Mouse (Mus musculus): ENCODE results near the gene Tmem201. TPM values are rescaled to one million over a fixed set of nuclear protein-coding genes. Genes with fewer than 3 reads are reported as not detected.
"Not testable (repeated sequence)": the region's sequence is repeated elsewhere in the genome, so short reads cannot be mapped to it uniquely, and the experiment has no call there.

The Tmem201 gene
- polyA plus RNA-seq, 1 experiment from 2014 or later = 31.0 TPM

GRCm38 (mm10) chr4:149772394-149772793 is 34.5 kb upstream of the Tmem201 start:
- no peak for ATAC-seq
- no peak overlapping the region for H3K9ac ChIP-seq
- H3K36me3 ChIP-seq (ENCODE audit: poor library complexity, severe bottlenecking) = no peaks in the 10 kb centered on the region
- peaks cover 16% of the 10 kb centered on the region for H3K4me1 ChIP-seq
- WGBS = 0% methylated on average over 2 of the region's 2 CpGs
- peaks cover 60% of the 10 kb centered on the region for H3K27me3 ChIP-seq
- H3K27ac ChIP-seq = no peak overlapping the region
- peak overlapping the region; percentile 97; the same call in 1 of the 2 replicates for H3K4me2 ChIP-seq
- no peaks in the 10 kb centered on the region for H3K9me3 ChIP-seq (replicated peaks)
- H3K4me3 ChIP-seq = no peak overlapping the region

- Histone ChIP-seq H3K4me3 (no peak overlapping the region), H3K4me2 (no peak overlapping the region), H3K9ac (no peak overlapping the region), H3K9me3 (replicated peaks) (no peaks in the 10 kb centered on the region), H3K4me1 (no peaks in the 10 kb centered on the region), H3K36me3 (ENCODE audit: poor library complexity, severe bottlenecking) (0 out of 2 replicates have a peak, but pooled peaks cover 8% of the 10 kb centered on the region), H3K27ac (no peak overlapping the region), H3K27me3 (peaks cover 44% of the 10 kb centered on the region)
- 94% methylated on average over 5 of the region's 5 CpGs for WGBS
- no peak for ATAC-seq
Measured at GRCm38 (mm10) chr4:149765201-149765600, 27.4 kb upstream of the Tmem201 start.

- Histone ChIP-seq H3K9me3 (replicated peaks) (no peaks in the 10 kb centered on the region), H3K4me1 (no peaks in the 10 kb centered on the region), H3K9ac (no peak overlapping the region), H3K27me3 (peaks cover 28% of the 10 kb centered on the region), H3K27ac (no peak overlapping the region), H3K4me2 (no peak overlapping the region), H3K36me3 (ENCODE audit: poor library complexity, severe bottlenecking) (0 out of 2 replicates have a peak, but pooled peaks cover 8% of the 10 kb centered on the region), H3K4me3 (no peak overlapping the region)
- WGBS = 91% methylated on average over 2 of the region's 2 CpGs
- no peak for ATAC-seq
Measured at GRCm38 (mm10) chr4:149763335-149763734, 25.5 kb upstream of the Tmem201 start.

- no peaks in the 10 kb centered on the region for H3K9me3 ChIP-seq (replicated peaks)
- no peak overlapping the region for H3K4me2 ChIP-seq
- no peak overlapping the region for H3K4me3 ChIP-seq
- H3K4me1 ChIP-seq = no peaks in the 10 kb centered on the region
- peaks cover 10% of the 10 kb centered on the region; the same call in 1 of the 2 replicates for H3K27me3 ChIP-seq
- WGBS = 59% methylated on average over 5 of the region's 5 CpGs
- H3K9ac ChIP-seq = no peak overlapping the region
- ATAC-seq = no peak
- no peak overlapping the region for H3K27ac ChIP-seq
- H3K36me3 ChIP-seq (ENCODE audit: poor library complexity, severe bottlenecking) = peaks cover 11% of the 10 kb centered on the region; the same call in 1 of the 2 replicates
Measured at GRCm38 (mm10) chr4:149759517-149759916, 21.7 kb upstream of the Tmem201 start.

- H3K27me3 ChIP-seq = peaks cover 10% of the 10 kb centered on the region; the same call in 1 of the 2 replicates
- H3K36me3 ChIP-seq (ENCODE audit: poor library complexity, severe bottlenecking) = peaks cover 11% of the 10 kb centered on the region; the same call in 1 of the 2 replicates
- no peak overlapping the region for H3K9ac ChIP-seq
- 92% methylated on average over 6 of the region's 6 CpGs for WGBS
- ATAC-seq = no peak
- no peak overlapping the region for H3K4me2 ChIP-seq
- no peak overlapping the region for H3K4me3 ChIP-seq
- no peaks in the 10 kb centered on the region for H3K4me1 ChIP-seq
- no peak overlapping the region for H3K27ac ChIP-seq
- no peaks in the 10 kb centered on the region for H3K9me3 ChIP-seq (replicated peaks)
Measured at GRCm38 (mm10) chr4:149758423-149758822, 20.6 kb upstream of the Tmem201 start.

GRCm38 (mm10) chr4:149756546-149756945 is 18.7 kb upstream of the Tmem201 start:
- whole genome bisulfite sequencing = 92% methylated on average over 7 of the region's 7 CpGs
- not testable (repeated sequence) for ATAC-seq; H3K4me1 ChIP-seq; H3K9ac ChIP-seq; H3K27me3 ChIP-seq; H3K4me2 ChIP-seq; H3K27ac ChIP-seq; H3K9me3 ChIP-seq (replicated peaks); H3K36me3 ChIP-seq (ENCODE audit: poor library complexity, severe bottlenecking); H3K4me3 ChIP-seq

- 72% methylated on average over 3 of the region's 3 CpGs for WGBS
- Histone ChIP-seq H3K27me3 (peaks cover 9% of the 10 kb centered on the region; the same call in 1 of the 2 replicates), H3K4me3 (no peak overlapping the region), H3K36me3 (ENCODE audit: poor library complexity, severe bottlenecking) (peaks cover 11% of the 10 kb centered on the region; the same call in 1 of the 2 replicates), H3K4me2 (no peak overlapping the region), H3K27ac (no peak overlapping the region), H3K9ac (no peak overlapping the region), H3K4me1 (peaks cover 20% of the 10 kb centered on the region), H3K9me3 (replicated peaks) (no peaks in the 10 kb centered on the region)
- no peak for ATAC-seq
Measured at GRCm38 (mm10) chr4:149752836-149753235, 15.0 kb upstream of the Tmem201 start.

GRCm38 (mm10) chr4:149752124-149752799 is 14.4 kb upstream of the Tmem201 start:
- Histone ChIP-seq H3K36me3 (ENCODE audit: poor library complexity, severe bottlenecking) (peaks cover 11% of the 10 kb centered on the region; the same call in 1 of the 2 replicates), H3K27me3 (peaks cover 9% of the 10 kb centered on the region; the same call in 1 of the 2 replicates), H3K27ac (peak overlapping the region; percentile 40; the same call in 1 of the 2 replicates), H3K9me3 (replicated peaks) (no peaks in the 10 kb centered on the region), H3K4me2 (no peak overlapping the region), H3K4me3 (no peak overlapping the region), H3K9ac (no peak overlapping the region), H3K4me1 (peaks cover 20% of the 10 kb centered on the region)
- ATAC-seq = peak; percentile 48; the same call in 1 of the 2 replicates
- WGBS = 24% methylated on average over 17 of the region's 17 CpGs

GRCm38 (mm10) chr4:149750671-149751070 is 12.8 kb upstream of the Tmem201 start:
- Histone ChIP-seq H3K27me3 (peaks cover 9% of the 10 kb centered on the region; the same call in 1 of the 2 replicates), H3K4me1 (peaks cover 20% of the 10 kb centered on the region), H3K4me2 (no peak overlapping the region), H3K4me3 (no peak overlapping the region), H3K9me3 (replicated peaks) (no peaks in the 10 kb centered on the region), H3K36me3 (ENCODE audit: poor library complexity, severe bottlenecking) (peaks cover 11% of the 10 kb centered on the region; the same call in 1 of the 2 replicates), H3K27ac (no peak overlapping the region), H3K9ac (no peak overlapping the region)
- 18% methylated on average over 5 of the region's 5 CpGs for WGBS
- ATAC-seq = no peak

- not testable (repeated sequence) for H3K4me3 ChIP-seq; H3K9me3 ChIP-seq (replicated peaks); ATAC-seq; H3K4me2 ChIP-seq; H3K27me3 ChIP-seq; H3K9ac ChIP-seq; H3K27ac ChIP-seq
- Histone ChIP-seq H3K36me3 (ENCODE audit: poor library complexity, severe bottlenecking) (peaks cover 19% of the 10 kb centered on the region; the same call in 1 of the 2 replicates), H3K4me1 (peaks cover 20% of the 10 kb centered on the region)
- WGBS = 85% methylated on average over 3 of the region's 3 CpGs
Measured at GRCm38 (mm10) chr4:149749663-149750015, 11.8 kb upstream of the Tmem201 start.

- H3K27me3 ChIP-seq = peaks cover 9% of the 10 kb centered on the region; the same call in 1 of the 2 replicates
- H3K4me1 ChIP-seq = peaks cover 20% of the 10 kb centered on the region
- no peak for ATAC-seq
- 89% methylated on average over 18 of the region's 18 CpGs for WGBS
- no peak overlapping the region for H3K4me3 ChIP-seq
- H3K27ac ChIP-seq = no peak overlapping the region
- no peak overlapping the region for H3K4me2 ChIP-seq
- H3K9me3 ChIP-seq (replicated peaks) = no peaks in the 10 kb centered on the region
- peaks cover 22% of the 10 kb centered on the region; the same call in 1 of the 2 replicates for H3K36me3 ChIP-seq (ENCODE audit: poor library complexity, severe bottlenecking)
- no peak overlapping the region for H3K9ac ChIP-seq
Measured at GRCm38 (mm10) chr4:149749003-149749662, 11.3 kb upstream of the Tmem201 start.

- no peak for ATAC-seq
Measured at GRCm38 (mm10) chr4:149744119-149744518, 6.3 kb upstream of the Tmem201 start.

More at GRCm38 (mm10) chr4:149744119-149744518, 6.3 kb upstream of the Tmem201 start:
- Histone ChIP-seq H3K27me3 (no peaks in the 10 kb centered on the region), H3K4me1 (no peaks in the 10 kb centered on the region), H3K4me2 (no peak overlapping the region), H3K9ac (no peak overlapping the region), H3K4me3 (no peak overlapping the region), H3K9me3 (replicated peaks) (no peaks in the 10 kb centered on the region), H3K27ac (no peak overlapping the region), H3K36me3 (ENCODE audit: poor library complexity, severe bottlenecking) (peaks cover 30% of the 10 kb centered on the region)
- 91% methylated on average over 7 of the region's 7 CpGs for WGBS

Measured in forebrain, embryonic 13.5 days (tissue).